Mouse (Mus musculus): ENCODE results near the gene Gm20388. TPM values are rescaled to one million over a fixed set of nuclear protein-coding genes. Genes with fewer than 3 reads are reported as not detected.

The Gm20388 gene
- polyA plus RNA-seq, 1 experiment from 2014 or later, result not detected

DNA sequence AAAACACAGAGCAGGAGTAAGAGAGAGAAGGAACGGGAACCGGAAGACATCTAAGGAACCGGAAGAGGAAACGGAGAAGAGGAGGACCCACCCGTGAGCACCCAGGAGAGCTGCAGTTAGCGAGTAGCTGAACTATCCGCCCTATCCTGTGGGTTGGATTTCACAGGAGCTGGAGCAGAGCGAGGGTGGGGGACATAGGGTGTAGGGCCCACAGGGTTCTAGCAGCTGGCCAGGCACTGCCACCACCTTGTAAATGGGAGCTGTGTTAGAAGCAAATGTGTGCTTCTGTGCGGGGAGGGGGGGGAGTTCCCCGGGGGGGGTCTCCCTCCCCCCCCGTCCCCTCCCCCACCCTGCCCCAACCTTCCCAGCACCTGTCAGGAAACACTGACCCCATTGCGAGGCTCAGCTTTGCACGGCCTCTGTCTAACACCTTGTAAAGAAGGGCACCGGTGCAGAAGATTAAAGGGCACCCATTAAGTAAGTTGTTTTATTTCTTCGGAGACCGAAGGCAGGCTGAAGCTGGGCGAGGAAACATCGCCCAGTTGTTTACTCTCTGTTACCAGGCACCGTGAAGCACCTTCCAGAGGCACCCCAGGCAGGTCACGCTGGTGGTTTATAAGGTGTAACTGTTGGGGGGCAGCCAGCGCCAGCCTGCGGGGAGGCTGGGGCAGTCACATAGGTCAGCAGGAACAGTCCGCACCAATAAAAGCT is 1573.6 kb downstream of the Gm20388 start:
- Histone ChIP-seq H3K9ac (no peak overlapping the region), H3K27ac (no peak overlapping the region), H3K36me3 (replicated peaks; ENCODE audit: control insufficient read depth, insufficient read depth) (no peaks in the 10 kb centered on the region), H3K27me3 (ENCODE audit: control insufficient read depth, insufficient read depth, low read length) (no peaks in the 10 kb centered on the region), H3K4me2 (replicated peaks) (no peak overlapping the region), H3K4me3 (replicated peaks; ENCODE audit: low read length) (no peak overlapping the region), H3K4me1 (replicated peaks; ENCODE audit: control insufficient read depth, insufficient read depth, low read length) (peaks cover 13% of the 10 kb centered on the region; the same call in 1 of the 2 replicates), H3K9me3 (ENCODE audit: control insufficient read depth, low read length) (no peaks in the 10 kb centered on the region)
- DNase-seq (ENCODE audit: low spot score) (no peak), ATAC-seq (ENCODE audit: low FRiP score) (no peak)
- WGBS, result 79% methylated on average over 22 of the region's 23 CpGs

DNA sequence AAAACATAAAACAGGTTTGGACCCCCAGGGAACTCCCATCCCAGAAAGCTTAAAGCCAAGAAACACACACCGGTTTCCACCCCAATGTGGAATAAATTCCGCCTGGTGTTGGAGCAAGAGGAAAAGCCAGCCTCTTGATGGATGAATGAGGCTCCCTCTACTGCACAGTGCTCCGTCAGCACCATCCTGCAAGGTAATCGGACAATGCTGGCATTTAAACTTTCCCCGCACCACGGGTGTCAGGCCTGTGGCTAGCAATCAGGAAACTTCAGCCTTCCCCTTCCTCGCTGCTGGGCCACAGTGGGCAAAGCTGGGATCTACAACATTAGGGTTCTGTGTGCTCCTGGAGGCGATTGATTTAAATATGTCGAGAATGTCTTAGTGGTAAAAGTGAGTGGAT is 1581.0 kb downstream of the Gm20388 start:
- 57% methylated on average over 9 of the region's 9 CpGs for WGBS
- Histone ChIP-seq H3K36me3 (replicated peaks; ENCODE audit: control insufficient read depth, insufficient read depth) (no peaks in the 10 kb centered on the region), H3K9me3 (ENCODE audit: control insufficient read depth, low read length) (no peaks in the 10 kb centered on the region), H3K4me1 (replicated peaks; ENCODE audit: control insufficient read depth, insufficient read depth, low read length) (no peaks in the 10 kb centered on the region), H3K27me3 (ENCODE audit: control insufficient read depth, insufficient read depth, low read length) (no peaks in the 10 kb centered on the region), H3K4me2 (replicated peaks) (no peak overlapping the region), H3K4me3 (replicated peaks; ENCODE audit: low read length) (no peak overlapping the region), H3K9ac (no peak overlapping the region), H3K27ac (no peak overlapping the region)
- no peak for ATAC-seq (ENCODE audit: low FRiP score)
- DNase-seq (ENCODE audit: low spot score), result no peak

DNA sequence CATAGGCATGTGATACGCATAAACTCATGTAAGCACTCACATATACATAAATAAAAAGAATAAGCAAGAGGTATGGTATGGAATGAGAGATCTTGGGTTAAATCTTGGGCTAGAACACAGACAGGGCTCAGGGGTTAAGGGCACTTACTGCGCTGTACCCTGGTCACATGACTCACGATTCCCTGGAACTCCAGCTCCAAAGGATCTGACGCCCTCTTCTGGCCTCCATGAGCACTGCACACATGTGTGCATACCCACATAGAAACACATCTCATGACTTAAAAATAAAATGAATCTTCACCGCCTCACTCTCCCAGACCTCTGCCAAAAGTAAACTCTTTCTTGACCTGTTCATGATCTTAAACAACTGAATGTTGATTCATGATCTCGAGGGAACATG is 1587.0 kb downstream of the Gm20388 start:
- 89% methylated on average over 6 of the region's 6 CpGs for WGBS

DNA sequence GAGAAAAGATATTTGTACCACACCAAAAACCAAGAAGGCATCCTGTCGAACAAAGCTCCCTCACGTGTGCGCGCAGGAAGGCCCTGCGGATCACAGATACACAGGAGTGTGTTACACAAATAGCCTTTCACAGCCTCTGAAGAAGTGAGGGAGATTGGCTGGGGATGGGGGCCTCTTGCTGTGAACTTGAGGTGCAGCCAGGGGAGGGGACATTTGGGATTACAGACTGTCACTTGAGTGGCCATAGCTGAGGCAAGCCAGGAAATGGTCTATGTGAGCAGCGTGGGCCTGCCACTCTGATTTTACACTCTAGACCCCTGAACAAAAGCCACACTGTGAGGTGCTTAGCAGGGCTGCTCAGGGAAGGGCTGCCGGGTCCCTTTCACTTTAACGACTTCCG is 1601.1 kb downstream of the Gm20388 start:
- no peak for ATAC-seq (ENCODE audit: low FRiP score)
- H3K9ac ChIP-seq, result no peak overlapping the region
- no peak for DNase-seq (ENCODE audit: low spot score)
- H3K4me1 ChIP-seq (replicated peaks; ENCODE audit: control insufficient read depth, insufficient read depth, low read length), result no peaks in the 10 kb centered on the region
- H3K36me3 ChIP-seq (replicated peaks; ENCODE audit: control insufficient read depth, insufficient read depth), result no peaks in the 10 kb centered on the region
- H3K4me2 ChIP-seq (replicated peaks), result no peak overlapping the region
- no peak overlapping the region for H3K4me3 ChIP-seq (replicated peaks; ENCODE audit: low read length)
- 57% methylated on average over 9 of the region's 9 CpGs for WGBS
- no peaks in the 10 kb centered on the region for H3K9me3 ChIP-seq (ENCODE audit: control insufficient read depth, low read length)
- peaks cover 18% of the 10 kb centered on the region for H3K27me3 ChIP-seq (ENCODE audit: control insufficient read depth, insufficient read depth, low read length)
- H3K27ac ChIP-seq, result no peak overlapping the region

More for the DNA sequence above, 1587.0 kb downstream of the Gm20388 start:
- no peaks in the 10 kb centered on the region for H3K27me3 ChIP-seq (ENCODE audit: control insufficient read depth, insufficient read depth, low read length)
- DNase-seq (ENCODE audit: low spot score) (no peak), ATAC-seq (ENCODE audit: low FRiP score) (no peak)
- H3K27ac ChIP-seq, result no peak overlapping the region
- H3K4me3 ChIP-seq (replicated peaks; ENCODE audit: low read length), result no peak overlapping the region
- H3K4me2 ChIP-seq (replicated peaks), result no peak overlapping the region
- H3K4me1 ChIP-seq (replicated peaks; ENCODE audit: control insufficient read depth, insufficient read depth, low read length), result no peaks in the 10 kb centered on the region
- H3K9ac ChIP-seq, result no peak overlapping the region
- H3K9me3 ChIP-seq (ENCODE audit: control insufficient read depth, low read length), result no peaks in the 10 kb centered on the region
- H3K36me3 ChIP-seq (replicated peaks; ENCODE audit: control insufficient read depth, insufficient read depth), result no peaks in the 10 kb centered on the region

GRCm38 (mm10) chr8:121513429-121513828 is 1602.8 kb downstream of the Gm20388 start:
- Histone ChIP-seq H3K27me3 (ENCODE audit: control insufficient read depth, insufficient read depth, low read length) (peaks cover 18% of the 10 kb centered on the region), H3K36me3 (replicated peaks; ENCODE audit: control insufficient read depth, insufficient read depth) (no peaks in the 10 kb centered on the region), H3K4me1 (replicated peaks; ENCODE audit: control insufficient read depth, insufficient read depth, low read length) (no peaks in the 10 kb centered on the region), H3K4me3 (replicated peaks; ENCODE audit: low read length) (no peak overlapping the region), H3K27ac (no peak overlapping the region), H3K9me3 (ENCODE audit: control insufficient read depth, low read length) (no peaks in the 10 kb centered on the region), H3K9ac (no peak overlapping the region), H3K4me2 (replicated peaks) (no peak overlapping the region)
- DNase-seq (ENCODE audit: low spot score) (peak; percentile 96), ATAC-seq (ENCODE audit: low FRiP score) (0 out of 2 replicates have a peak, but pooled peaks have one; percentile 77)
- 7% methylated on average over 12 of the region's 12 CpGs for WGBS

GRCm38 (mm10) chr8:121525111-121525818 is 1614.6 kb downstream of the Gm20388 start:
- Histone ChIP-seq H3K27ac (no peak overlapping the region), H3K4me1 (replicated peaks; ENCODE audit: control insufficient read depth, insufficient read depth, low read length) (no peaks in the 10 kb centered on the region), H3K9me3 (ENCODE audit: control insufficient read depth, low read length) (no peaks in the 10 kb centered on the region), H3K27me3 (ENCODE audit: control insufficient read depth, insufficient read depth, low read length) (no peaks in the 10 kb centered on the region), H3K9ac (no peak overlapping the region), H3K4me3 (replicated peaks; ENCODE audit: low read length) (no peak overlapping the region), H3K4me2 (replicated peaks) (no peak overlapping the region), H3K36me3 (replicated peaks; ENCODE audit: control insufficient read depth, insufficient read depth) (no peaks in the 10 kb centered on the region)
- DNase-seq (ENCODE audit: low spot score) (no peak), ATAC-seq (ENCODE audit: low FRiP score) (no peak)
- 85% methylated on average over 18 of the region's 18 CpGs for WGBS

DNA sequence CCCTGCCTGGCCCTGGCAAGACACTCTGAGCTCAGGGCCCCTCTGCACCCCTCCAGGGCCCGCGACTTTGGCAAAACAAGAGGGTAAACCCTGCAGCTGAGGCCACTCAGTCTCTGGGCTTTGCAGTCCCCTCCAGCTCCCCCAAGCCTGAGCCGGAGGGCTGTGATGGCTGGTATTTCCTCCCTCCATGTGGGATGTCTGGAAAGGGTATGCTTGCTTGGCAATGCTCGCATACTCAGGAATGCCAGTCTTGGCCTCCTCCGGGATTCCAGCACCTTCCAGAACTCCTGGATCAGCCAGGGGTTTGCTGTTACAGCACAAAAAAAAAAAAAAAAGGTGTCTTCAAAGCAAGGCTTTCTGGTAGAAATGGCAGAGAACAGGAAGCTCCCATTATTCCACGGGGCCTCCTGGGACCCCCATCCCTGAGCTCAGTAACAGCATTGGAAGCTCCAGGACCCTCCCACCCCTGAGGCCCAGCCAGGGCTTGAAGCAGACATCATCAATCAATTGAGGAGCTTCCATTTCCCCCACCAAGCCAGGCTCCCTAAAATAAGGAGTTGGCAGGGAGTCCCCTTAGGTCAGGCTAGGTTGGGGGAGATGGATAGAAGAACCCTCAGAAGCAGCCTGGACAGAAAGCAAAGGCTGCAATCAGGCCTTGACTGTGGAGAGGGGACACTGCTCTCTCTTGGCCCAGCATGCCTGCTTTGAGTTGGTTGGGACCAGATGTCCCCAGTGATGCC is 1616.3 kb downstream of the Gm20388 start:
- WGBS, result 69% methylated on average over 6 of the region's 6 CpGs
- no peaks in the 10 kb centered on the region for H3K36me3 ChIP-seq (replicated peaks; ENCODE audit: control insufficient read depth, insufficient read depth)
- H3K9ac ChIP-seq, result no peak overlapping the region
- H3K4me3 ChIP-seq (replicated peaks; ENCODE audit: low read length), result no peak overlapping the region
- DNase-seq (ENCODE audit: low spot score), result no peak
- no peaks in the 10 kb centered on the region for H3K4me1 ChIP-seq (replicated peaks; ENCODE audit: control insufficient read depth, insufficient read depth, low read length)
- ATAC-seq (ENCODE audit: low FRiP score), result no peak
- no peaks in the 10 kb centered on the region for H3K27me3 ChIP-seq (ENCODE audit: control insufficient read depth, insufficient read depth, low read length)
- no peak overlapping the region for H3K4me2 ChIP-seq (replicated peaks)
- H3K27ac ChIP-seq, result no peak overlapping the region
- H3K9me3 ChIP-seq (ENCODE audit: control insufficient read depth, low read length), result no peaks in the 10 kb centered on the region

- Histone ChIP-seq H3K4me1 (replicated peaks; ENCODE audit: control insufficient read depth, insufficient read depth, low read length) (no peaks in the 10 kb centered on the region), H3K36me3 (replicated peaks; ENCODE audit: control insufficient read depth, insufficient read depth) (no peaks in the 10 kb centered on the region), H3K9ac (no peak overlapping the region), H3K27ac (no peak overlapping the region), H3K9me3 (ENCODE audit: control insufficient read depth, low read length) (no peaks in the 10 kb centered on the region), H3K4me2 (replicated peaks) (no peak overlapping the region), H3K4me3 (replicated peaks; ENCODE audit: low read length) (no peak overlapping the region), H3K27me3 (ENCODE audit: control insufficient read depth, insufficient read depth, low read length) (no peaks in the 10 kb centered on the region)
- DNase-seq (ENCODE audit: low spot score), result no peak
- WGBS, result 84% methylated on average over 9 of the region's 9 CpGs
- no peak for ATAC-seq (ENCODE audit: low FRiP score)
Measured at GRCm38 (mm10) chr8:121527751-121528150, 1617.1 kb downstream of the Gm20388 start.

- H3K36me3 ChIP-seq (replicated peaks; ENCODE audit: control insufficient read depth, insufficient read depth), result no peaks in the 10 kb centered on the region
- no peaks in the 10 kb centered on the region for H3K4me1 ChIP-seq (replicated peaks; ENCODE audit: control insufficient read depth, insufficient read depth, low read length)
- H3K4me2 ChIP-seq (replicated peaks), result no peak overlapping the region
- no peaks in the 10 kb centered on the region for H3K27me3 ChIP-seq (ENCODE audit: control insufficient read depth, insufficient read depth, low read length)
- H3K4me3 ChIP-seq (replicated peaks; ENCODE audit: low read length), result no peak overlapping the region
- no peak for DNase-seq (ENCODE audit: low spot score)
- H3K27ac ChIP-seq, result no peak overlapping the region
- H3K9ac ChIP-seq, result no peak overlapping the region
- H3K9me3 ChIP-seq (ENCODE audit: control insufficient read depth, low read length), result no peaks in the 10 kb centered on the region
- 90% methylated on average over 15 of the region's 15 CpGs for WGBS
- ATAC-seq (ENCODE audit: low FRiP score), result no peak
Measured at GRCm38 (mm10) chr8:121528790-121529189, 1618.1 kb downstream of the Gm20388 start.
